Mouse (Mus musculus) urinary bladder, postnatal 36 days (tissue): ENCODE measurements around the gene Cyp1b1.

Source experiments
- DNase-seq, 2 experiments: peaks; one replicate each; pipeline ENCODE4 v3.0.0; 2022; ENCODE audit warnings: low spot score in 2 of 2, mixed read lengths in 1 of 2

The Cyp1b1 gene

GRCm38 (mm10) chr17:79713643-79714367, 1.1 kb downstream of the Cyp1b1 start:
- DNase-seq: peak in 1 of 2 experiments; percentile 30

GRCm38 (mm10) chr17:79713276-79713642, 1.6 kb downstream of the Cyp1b1 start:
- peak in 1 of 2 experiments; percentile 12 for DNase-seq

GRCm38 (mm10) chr17:79712536-79712935, 2.3 kb downstream of the Cyp1b1 start:
- DNase-seq: no peak

GRCm38 (mm10) chr17:79711944-79712343, 2.9 kb downstream of the Cyp1b1 start:
- DNase-seq: no peak

GRCm38 (mm10) chr17:79710246-79710842, 4.5 kb downstream of the Cyp1b1 start:
- DNase-seq: no peak

- DNase-seq: no peak
Observed at GRCm38 (mm10) chr17:79709718-79710117, 5.1 kb downstream of the Cyp1b1 start.

- no peak for DNase-seq
Observed at GRCm38 (mm10) chr17:79708168-79708567, 6.7 kb downstream of the Cyp1b1 start.

- DNase-seq: no peak
Observed at GRCm38 (mm10) chr17:79705671-79706455, 9.0 kb downstream of the Cyp1b1 start.

GRCm38 (mm10) chr17:79700871-79701270, 14.0 kb downstream of the Cyp1b1 start:
- DNase-seq: no peak

- DNase-seq: peak in 1 of 2 experiments; percentile 19
Observed at GRCm38 (mm10) chr17:79699197-79699596, 15.7 kb downstream of the Cyp1b1 start.

GRCm38 (mm10) chr17:79695541-79695940, 19.3 kb downstream of the Cyp1b1 start:
- DNase-seq: no peak

GRCm38 (mm10) chr17:79695106-79695505, 19.8 kb downstream of the Cyp1b1 start:
- no peak for DNase-seq

GRCm38 (mm10) chr17:79670837-79671236, 44.0 kb downstream of the Cyp1b1 start:
- no peak for DNase-seq

- no peak for DNase-seq
Observed at GRCm38 (mm10) chr17:79664106-79664417, 50.8 kb downstream of the Cyp1b1 start.

- DNase-seq: no peak
Observed at GRCm38 (mm10) chr17:79663393-79664105, 51.3 kb downstream of the Cyp1b1 start.

- no peak for DNase-seq
Observed at GRCm38 (mm10) chr17:79661848-79662247, 53.0 kb downstream of the Cyp1b1 start.

GRCm38 (mm10) chr17:79661387-79661786, 53.5 kb downstream of the Cyp1b1 start:
- peak; percentile 47 to 65 for DNase-seq

GRCm38 (mm10) chr17:79658863-79659262, 56.0 kb downstream of the Cyp1b1 start:
- DNase-seq: no peak

GRCm38 (mm10) chr17:79658452-79658851, 56.4 kb downstream of the Cyp1b1 start:
- no peak for DNase-seq

GRCm38 (mm10) chr17:79657785-79658184, 57.1 kb downstream of the Cyp1b1 start:
- DNase-seq: no peak

- DNase-seq: no peak
Observed at GRCm38 (mm10) chr17:79654187-79654586, 60.7 kb downstream of the Cyp1b1 start.

GRCm38 (mm10) chr17:79653171-79653570, 61.7 kb downstream of the Cyp1b1 start:
- DNase-seq: no peak
